Mouse (Mus musculus): Measurements from ENCODE around the gene Cux2. TPM values are rescaled to one million over a fixed set of nuclear protein-coding genes. Genes with fewer than 3 reads are reported as not detected.
A peak's percentile ranks its signal among the peaks of the same experiment; 100 is the strongest.

Gene Cux2
- polyA plus RNA-seq, 1 experiment from 2014 or later, result 19.9 TPM

DNA sequence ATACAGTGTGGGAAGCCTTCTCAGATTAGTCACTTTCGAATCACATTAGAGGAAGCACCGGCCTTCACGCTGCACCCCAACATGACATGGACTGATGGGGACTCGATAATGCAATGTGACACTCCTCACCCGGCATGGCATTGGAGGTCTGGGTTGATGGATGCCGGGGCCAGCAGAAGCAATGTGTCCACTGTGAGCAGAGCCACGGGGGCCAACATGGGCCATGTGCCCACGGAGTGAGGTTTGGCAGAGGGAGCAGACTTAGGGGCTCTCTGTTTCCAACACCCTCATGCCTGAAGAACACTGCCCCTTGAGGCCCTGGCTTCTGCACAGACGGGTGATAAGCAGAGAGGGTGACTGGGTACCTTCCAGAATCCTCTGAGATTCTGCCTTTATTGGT is 91.4 kb downstream of the Cux2 start:
- no peak for ATAC-seq (ENCODE audit: low FRiP score)
- Histone ChIP-seq H3K9ac (replicated peaks) (no peak overlapping the region), H3K4me3 (replicated peaks) (no peak overlapping the region), H3K36me3 (no peaks in the 10 kb centered on the region), H3K9me3 (replicated peaks) (no peaks in the 10 kb centered on the region), H3K27ac (replicated peaks) (no peak overlapping the region), H3K27me3 (replicated peaks) (peaks cover 12% of the 10 kb centered on the region), H3K4me2 (no peak overlapping the region), H3K4me1 (peaks cover 45% of the 10 kb centered on the region)
- 73% methylated on average over 9 of the region's 9 CpGs for WGBS

DNA sequence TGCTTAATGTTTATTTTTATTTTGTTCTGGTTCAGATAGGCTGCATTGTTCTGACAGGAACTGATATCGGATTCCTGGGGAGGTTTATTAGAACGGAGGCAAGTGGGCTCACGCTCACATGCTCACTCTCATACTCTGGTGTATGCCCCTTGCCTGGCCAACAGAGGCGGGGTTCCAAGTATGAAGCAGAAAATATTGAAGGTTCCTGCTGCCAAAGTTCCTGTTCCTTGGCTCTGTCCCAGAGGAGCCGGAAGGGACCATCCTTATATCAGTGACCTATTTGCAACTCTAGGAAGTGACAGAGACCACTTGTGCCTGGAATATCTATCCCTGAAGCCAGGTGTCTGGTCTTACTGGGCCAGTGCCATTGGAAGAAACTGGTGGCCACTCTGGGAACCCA is 94.1 kb downstream of the Cux2 start:
- no peak overlapping the region for H3K9ac ChIP-seq (replicated peaks)
- peaks cover 13% of the 10 kb centered on the region for H3K27me3 ChIP-seq (replicated peaks)
- no peak overlapping the region for H3K4me2 ChIP-seq
- no peak for ATAC-seq (ENCODE audit: low FRiP score)
- 84% methylated on average over 5 of the region's 5 CpGs for WGBS
- H3K4me1 ChIP-seq, result peaks cover 53% of the 10 kb centered on the region
- H3K4me3 ChIP-seq (replicated peaks), result no peak overlapping the region
- no peak overlapping the region for H3K27ac ChIP-seq (replicated peaks)
- H3K9me3 ChIP-seq (replicated peaks), result no peaks in the 10 kb centered on the region
- H3K36me3 ChIP-seq, result no peaks in the 10 kb centered on the region

DNA sequence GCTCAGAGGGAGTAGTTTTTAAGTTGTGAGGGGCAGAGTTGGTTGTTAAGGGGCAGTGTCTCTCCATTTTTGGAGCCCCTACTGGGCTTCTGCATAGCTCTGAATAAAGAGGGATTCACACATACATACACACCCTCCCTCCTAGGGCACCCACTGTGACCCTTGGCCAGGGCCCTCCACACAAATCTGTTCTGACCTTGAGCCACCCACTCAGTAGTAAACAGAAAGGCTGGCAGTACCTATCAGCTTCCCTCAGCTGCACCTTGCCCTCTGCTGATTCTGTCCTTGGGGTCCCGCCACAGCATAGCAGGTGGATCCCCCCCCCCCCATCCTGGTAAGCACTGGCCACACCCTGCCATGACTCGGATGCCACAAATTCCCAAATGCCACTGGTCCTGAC is 99.7 kb downstream of the Cux2 start:
- Histone ChIP-seq H3K27ac (replicated peaks) (no peak overlapping the region), H3K4me1 (peaks cover 54% of the 10 kb centered on the region), H3K4me3 (replicated peaks) (no peak overlapping the region), H3K9me3 (replicated peaks) (no peaks in the 10 kb centered on the region), H3K27me3 (replicated peaks) (0 out of 2 replicates have a peak, but pooled peaks cover 6% of the 10 kb centered on the region), H3K4me2 (no peak overlapping the region), H3K9ac (replicated peaks) (no peak overlapping the region), H3K36me3 (no peaks in the 10 kb centered on the region)
- WGBS, result 85% methylated on average over 2 of the region's 2 CpGs
- no peak for ATAC-seq (ENCODE audit: low FRiP score)

DNA sequence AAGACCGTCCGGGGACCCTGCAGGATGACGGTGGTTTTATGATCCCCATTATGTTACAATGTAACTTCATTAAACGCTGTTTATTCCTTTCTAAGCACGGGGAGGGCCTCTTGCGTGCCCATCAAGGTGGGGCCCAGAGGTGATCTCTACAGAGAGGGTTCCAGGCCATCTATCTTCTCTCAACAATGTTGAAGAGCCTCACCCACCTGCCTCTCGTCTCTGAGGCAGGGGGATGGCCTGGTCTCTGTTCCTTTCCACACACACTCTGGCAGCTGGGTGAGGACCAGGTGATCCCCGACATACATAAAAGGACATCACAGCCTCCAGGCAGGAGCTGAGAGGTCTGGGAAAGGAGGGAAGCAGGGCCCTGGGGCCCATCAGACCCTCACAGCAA is 100.9 kb downstream of the Cux2 start:
- H3K9me3 ChIP-seq (replicated peaks), result no peaks in the 10 kb centered on the region
- H3K27ac ChIP-seq (replicated peaks), result peak overlapping the region; percentile 85
- ATAC-seq (ENCODE audit: low FRiP score), result peak; percentile 20
- H3K27me3 ChIP-seq (replicated peaks), result 0 out of 2 replicates have a peak, but pooled peaks cover 4% of the 10 kb centered on the region
- whole genome bisulfite sequencing, result 3% methylated on average over 8 of the region's 8 CpGs
- peak overlapping the region; percentile 60 for H3K4me2 ChIP-seq
- H3K4me3 ChIP-seq (replicated peaks), result no peak overlapping the region
- no peak overlapping the region for H3K9ac ChIP-seq (replicated peaks)
- peaks cover 54% of the 10 kb centered on the region for H3K4me1 ChIP-seq
- no peaks in the 10 kb centered on the region for H3K36me3 ChIP-seq

DNA sequence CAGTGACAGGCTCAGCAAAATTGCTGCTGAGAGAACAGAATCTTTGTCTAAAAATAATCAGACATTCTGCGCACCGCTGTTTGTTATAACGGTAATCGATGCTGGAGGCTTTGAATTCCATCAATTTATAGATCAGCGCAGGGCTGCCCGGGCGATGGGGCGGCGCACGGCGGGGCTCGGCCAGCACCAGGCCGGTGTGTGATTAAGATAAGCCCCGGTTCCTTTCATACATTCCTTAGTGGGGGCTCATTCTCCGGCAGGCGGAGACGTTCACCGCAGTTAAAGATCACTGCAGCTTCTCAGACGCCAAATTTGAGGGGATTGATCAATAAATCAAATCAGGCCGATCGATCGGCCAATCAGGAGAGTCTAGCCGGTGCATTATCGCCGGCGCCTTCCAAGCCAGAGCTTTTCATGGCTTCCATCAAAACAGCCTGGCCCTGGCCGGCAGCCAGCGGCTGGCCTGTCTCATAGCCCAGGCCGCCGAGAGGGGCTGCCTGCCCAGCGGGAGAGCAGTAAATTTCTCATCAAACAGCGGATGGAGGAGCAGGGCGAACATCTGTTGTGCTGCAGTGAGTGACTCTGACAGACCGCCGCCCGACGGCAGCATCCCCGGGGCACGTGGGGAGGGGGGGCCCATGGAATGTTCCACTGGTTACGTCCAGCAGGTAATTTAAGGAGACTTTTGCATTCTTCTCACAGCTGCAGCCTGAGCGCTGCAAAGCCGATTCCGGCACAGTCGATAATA is 101.4 kb downstream of the Cux2 start:
- peak overlapping the region; percentile 60 for H3K4me2 ChIP-seq
- under 1% methylated on average over 44 of the region's 44 CpGs for WGBS
- ATAC-seq (ENCODE audit: low FRiP score), result peak; percentile 69
- peaks cover 48% of the 10 kb centered on the region for H3K4me1 ChIP-seq
- H3K9ac ChIP-seq (replicated peaks), result peak overlapping the region; percentile 42
- H3K4me3 ChIP-seq (replicated peaks), result peak overlapping the region; percentile 31
- no peaks in the 10 kb centered on the region for H3K9me3 ChIP-seq (replicated peaks)
- 0 out of 2 replicates have a peak, but pooled peaks cover 4% of the 10 kb centered on the region for H3K27me3 ChIP-seq (replicated peaks)
- H3K27ac ChIP-seq (replicated peaks), result peak overlapping the region; percentile 85
- H3K36me3 ChIP-seq, result no peaks in the 10 kb centered on the region

DNA sequence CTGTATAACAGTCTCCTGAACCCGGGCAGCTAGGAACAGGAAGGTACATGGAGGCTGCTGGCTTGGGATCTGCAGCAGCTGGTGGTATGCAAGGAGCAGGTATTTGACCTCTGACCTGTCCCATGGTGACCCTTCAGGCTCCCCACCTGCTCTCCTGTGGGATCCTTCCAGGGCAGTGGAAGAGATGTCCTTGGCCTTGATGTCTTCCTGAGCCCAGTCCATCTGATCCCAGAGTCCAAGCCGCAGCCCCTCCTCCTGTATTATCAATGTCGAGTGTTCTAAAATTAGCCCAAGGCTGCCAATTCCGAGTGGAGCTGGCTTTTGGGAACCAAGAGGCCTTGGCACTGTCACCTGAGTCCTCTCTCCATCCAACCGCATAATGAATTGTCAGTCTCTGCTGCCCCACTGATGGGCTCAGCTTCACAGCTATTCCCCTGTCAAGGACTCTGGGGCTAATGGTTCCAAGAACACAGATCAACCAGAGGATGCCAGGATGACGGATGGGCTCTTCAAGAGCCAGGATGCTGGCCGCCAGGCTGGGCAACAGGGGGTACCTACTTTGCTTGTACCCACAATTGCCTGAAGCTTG is 103.2 kb downstream of the Cux2 start:
- 0 out of 2 replicates have a peak, but pooled peaks cover 3% of the 10 kb centered on the region for H3K27me3 ChIP-seq (replicated peaks)
- no peaks in the 10 kb centered on the region for H3K9me3 ChIP-seq (replicated peaks)
- no peaks in the 10 kb centered on the region for H3K36me3 ChIP-seq
- no peak overlapping the region for H3K4me2 ChIP-seq
- no peak for ATAC-seq (ENCODE audit: low FRiP score)
- peaks cover 41% of the 10 kb centered on the region for H3K4me1 ChIP-seq
- H3K9ac ChIP-seq (replicated peaks), result no peak overlapping the region
- WGBS, result 65% methylated on average over 7 of the region's 7 CpGs
- peak overlapping the region; percentile 85; the same call in 1 of the 2 replicates for H3K27ac ChIP-seq (replicated peaks)
- no peak overlapping the region for H3K4me3 ChIP-seq (replicated peaks)

DNA sequence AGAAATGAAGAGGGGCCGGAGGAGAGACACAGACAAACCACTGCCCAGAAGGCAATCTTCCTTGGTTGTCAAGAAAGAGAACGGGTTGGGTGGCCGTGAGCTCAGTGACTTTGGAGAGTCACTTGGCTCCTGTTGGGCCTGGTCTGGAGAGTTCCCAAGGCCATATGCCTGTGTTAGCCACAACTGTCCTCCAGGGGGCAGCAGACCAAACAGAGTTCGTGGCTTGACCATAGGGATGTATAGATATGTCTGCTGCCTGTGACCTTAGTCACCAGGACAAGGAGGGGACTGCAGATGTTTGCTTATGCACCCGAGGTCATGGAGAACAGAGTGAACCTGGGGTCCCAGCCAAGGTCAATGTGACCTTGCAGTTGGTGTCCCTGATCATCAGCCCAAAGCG is 104.1 kb downstream of the Cux2 start:
- 52% methylated on average over 6 of the region's 6 CpGs for WGBS
- Histone ChIP-seq H3K27me3 (replicated peaks) (no peaks in the 10 kb centered on the region), H3K27ac (replicated peaks) (no peak overlapping the region), H3K4me2 (no peak overlapping the region), H3K4me3 (replicated peaks) (no peak overlapping the region), H3K4me1 (peaks cover 39% of the 10 kb centered on the region), H3K9me3 (replicated peaks) (no peaks in the 10 kb centered on the region), H3K9ac (replicated peaks) (no peak overlapping the region), H3K36me3 (no peaks in the 10 kb centered on the region)
- ATAC-seq (ENCODE audit: low FRiP score), result no peak

DNA sequence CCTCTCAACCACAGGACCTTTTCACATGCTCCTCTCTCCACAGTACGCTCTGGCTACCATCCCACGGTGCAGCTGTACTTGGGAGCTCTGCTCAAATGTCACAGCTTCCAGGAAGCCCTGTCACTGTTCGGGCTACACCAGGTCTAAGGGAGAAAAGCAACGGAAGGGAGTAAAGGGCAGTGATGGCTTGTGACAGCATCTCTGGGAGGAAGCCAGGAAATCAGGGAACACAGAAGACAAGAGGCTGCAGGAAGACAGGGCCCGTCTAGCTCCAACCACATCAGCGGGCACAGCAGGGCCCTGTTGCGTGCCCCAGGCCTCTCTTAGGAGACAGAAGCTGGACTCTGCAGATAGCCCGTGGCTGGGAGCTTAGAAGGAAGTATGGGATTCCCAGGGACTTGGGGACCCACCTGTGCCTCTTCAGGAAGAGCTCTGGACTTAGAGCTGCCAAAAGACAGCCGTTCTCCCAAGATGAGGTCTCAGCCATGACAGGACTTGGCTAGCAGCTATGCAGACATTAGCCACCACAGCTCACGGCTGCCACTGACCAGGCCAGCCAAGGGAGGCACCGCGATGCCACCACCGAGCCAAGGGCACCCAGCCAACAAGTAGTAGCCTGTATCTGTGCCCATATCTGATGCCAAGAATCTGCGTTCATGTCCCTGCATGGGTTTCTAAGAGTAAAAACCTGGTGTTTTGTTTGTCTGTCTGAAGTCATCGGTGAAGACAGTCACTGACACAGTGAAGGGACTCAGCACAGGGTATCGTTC is 105.7 kb downstream of the Cux2 start:
- H3K36me3 ChIP-seq, result no peaks in the 10 kb centered on the region
- no peaks in the 10 kb centered on the region for H3K27me3 ChIP-seq (replicated peaks)
- H3K9ac ChIP-seq (replicated peaks), result no peak overlapping the region
- H3K4me1 ChIP-seq, result peaks cover 36% of the 10 kb centered on the region
- WGBS, result 86% methylated on average over 16 of the region's 16 CpGs
- ATAC-seq (ENCODE audit: low FRiP score), result no peak
- no peaks in the 10 kb centered on the region for H3K9me3 ChIP-seq (replicated peaks)
- H3K4me2 ChIP-seq, result no peak overlapping the region
- H3K27ac ChIP-seq (replicated peaks), result no peak overlapping the region
- H3K4me3 ChIP-seq (replicated peaks), result no peak overlapping the region

DNA sequence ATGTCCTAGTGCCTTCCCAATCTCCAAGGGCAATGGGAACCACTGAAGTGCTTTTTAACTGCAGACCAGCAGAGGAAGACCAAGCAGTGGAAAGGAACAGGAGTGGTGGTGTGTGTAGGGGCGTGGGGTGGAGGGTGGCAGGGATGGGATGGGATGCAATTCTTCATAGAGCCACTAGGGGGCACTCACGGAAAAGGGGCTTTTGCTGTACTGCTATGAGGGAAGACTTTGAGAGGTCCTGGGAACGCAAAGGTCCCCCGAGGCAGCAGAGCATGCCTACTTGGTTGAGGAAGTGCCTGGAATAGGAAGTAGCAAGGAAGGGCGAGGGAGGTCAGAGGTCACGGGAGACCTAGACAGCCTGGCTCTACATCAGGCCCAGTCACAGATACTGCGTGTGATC is 106.4 kb downstream of the Cux2 start:
- 64% methylated on average over 7 of the region's 7 CpGs for WGBS
- Histone ChIP-seq H3K27ac (replicated peaks) (no peak overlapping the region), H3K4me2 (no peak overlapping the region), H3K9ac (replicated peaks) (no peak overlapping the region), H3K36me3 (no peaks in the 10 kb centered on the region), H3K27me3 (replicated peaks) (no peaks in the 10 kb centered on the region), H3K9me3 (replicated peaks) (no peaks in the 10 kb centered on the region), H3K4me1 (peaks cover 34% of the 10 kb centered on the region), H3K4me3 (replicated peaks) (no peak overlapping the region)
- ATAC-seq (ENCODE audit: low FRiP score), result no peak

DNA sequence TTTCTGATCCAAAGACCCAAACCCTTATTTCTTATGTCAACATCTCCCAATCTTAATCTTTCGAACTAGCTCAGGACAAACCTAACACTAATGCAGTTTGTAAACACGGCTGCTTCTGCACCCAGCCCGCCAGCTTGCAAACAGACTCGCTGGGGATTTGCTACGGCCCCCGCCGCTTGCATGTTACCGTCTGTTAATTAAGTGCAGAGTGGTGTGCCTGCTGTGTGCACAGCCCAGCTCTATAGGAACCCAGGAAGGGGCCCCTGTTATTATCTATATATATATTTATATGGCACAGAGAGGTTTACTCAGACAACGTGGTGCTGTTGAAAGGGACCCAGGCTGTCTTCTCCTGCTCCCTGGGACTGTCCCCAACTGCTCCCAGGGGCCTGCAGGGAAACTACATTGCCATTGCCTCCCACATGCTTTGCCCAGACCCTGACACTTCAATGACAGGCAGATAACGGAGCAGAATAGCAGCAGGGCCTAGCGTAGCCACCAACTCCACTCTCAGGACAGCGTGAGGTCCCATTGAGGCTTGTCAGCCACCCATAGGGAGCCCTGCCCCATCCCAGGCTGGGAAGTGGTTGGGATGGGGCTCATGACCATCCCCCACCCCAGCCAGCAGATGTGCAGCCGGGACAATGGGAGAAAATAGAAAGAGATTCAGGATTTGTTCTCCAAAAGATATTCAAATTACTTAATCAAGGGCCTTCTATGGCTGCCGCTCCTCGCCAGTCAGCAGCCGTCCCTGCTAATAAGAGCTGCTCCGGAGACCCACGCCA is 111.6 kb downstream of the Cux2 start:
- H3K9ac ChIP-seq (replicated peaks), result no peak overlapping the region

DNA sequence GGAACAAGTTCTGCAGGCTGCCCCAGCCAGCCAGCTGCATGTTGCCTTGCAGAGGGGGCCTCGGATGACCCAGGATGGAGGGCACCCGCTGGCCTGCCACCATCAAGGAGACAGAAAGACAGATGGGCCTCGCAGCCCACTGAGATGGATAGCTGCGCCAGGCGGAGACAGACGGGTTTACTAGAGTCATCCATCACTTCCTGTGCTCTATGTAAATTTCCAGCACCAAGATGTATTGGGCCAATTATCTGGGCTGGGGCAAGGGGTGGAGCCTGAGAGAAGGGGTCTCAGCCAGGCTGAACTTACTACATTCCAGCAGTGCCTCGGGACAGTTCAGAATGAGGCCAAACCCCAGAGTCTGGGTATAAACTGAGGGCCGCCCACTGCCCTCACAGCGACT is 119.6 kb downstream of the Cux2 start:
- peaks cover 7% of the 10 kb centered on the region; the same call in 1 of the 2 replicates for H3K27me3 ChIP-seq (replicated peaks)
- no peak overlapping the region for H3K9ac ChIP-seq (replicated peaks)
- H3K9me3 ChIP-seq (replicated peaks), result no peaks in the 10 kb centered on the region
- 15% methylated on average over 9 of the region's 9 CpGs for WGBS
- no peaks in the 10 kb centered on the region for H3K36me3 ChIP-seq
- H3K4me1 ChIP-seq, result peaks cover 52% of the 10 kb centered on the region
- H3K27ac ChIP-seq (replicated peaks), result no peak overlapping the region
- no peak overlapping the region for H3K4me2 ChIP-seq
- no peak overlapping the region for H3K4me3 ChIP-seq (replicated peaks)
- ATAC-seq (ENCODE audit: low FRiP score), result no peak

More for the DNA sequence above, 111.6 kb downstream of the Cux2 start:
- Histone ChIP-seq H3K4me2 (no peak overlapping the region), H3K4me3 (replicated peaks) (no peak overlapping the region), H3K27ac (replicated peaks) (0 out of 2 replicates have a peak overlapping the region, but pooled peaks have one; percentile 51), H3K27me3 (replicated peaks) (0 out of 2 replicates have a peak, but pooled peaks cover 1% of the 10 kb centered on the region), H3K36me3 (no peaks in the 10 kb centered on the region), H3K9me3 (replicated peaks) (no peaks in the 10 kb centered on the region), H3K4me1 (peaks cover 44% of the 10 kb centered on the region)
- 27% methylated on average over 18 of the region's 18 CpGs for WGBS
- no peak for ATAC-seq (ENCODE audit: low FRiP score)
